Mouse (Mus musculus) mouse trophoblast stem cell (cell line): ENCODE results near the gene Slc12a1.

Experiments used
- in situ Hi-C, 2 experiments: fragments of 300-500 bp; cut with MseI, MboI; formaldehyde crosslinking; loops; 2 replicates in 1 of 2; 3 replicates in 1 of 2; pipeline ENCODE4 v1.15.1; 2025

Slc12a1 gene

DNA sequence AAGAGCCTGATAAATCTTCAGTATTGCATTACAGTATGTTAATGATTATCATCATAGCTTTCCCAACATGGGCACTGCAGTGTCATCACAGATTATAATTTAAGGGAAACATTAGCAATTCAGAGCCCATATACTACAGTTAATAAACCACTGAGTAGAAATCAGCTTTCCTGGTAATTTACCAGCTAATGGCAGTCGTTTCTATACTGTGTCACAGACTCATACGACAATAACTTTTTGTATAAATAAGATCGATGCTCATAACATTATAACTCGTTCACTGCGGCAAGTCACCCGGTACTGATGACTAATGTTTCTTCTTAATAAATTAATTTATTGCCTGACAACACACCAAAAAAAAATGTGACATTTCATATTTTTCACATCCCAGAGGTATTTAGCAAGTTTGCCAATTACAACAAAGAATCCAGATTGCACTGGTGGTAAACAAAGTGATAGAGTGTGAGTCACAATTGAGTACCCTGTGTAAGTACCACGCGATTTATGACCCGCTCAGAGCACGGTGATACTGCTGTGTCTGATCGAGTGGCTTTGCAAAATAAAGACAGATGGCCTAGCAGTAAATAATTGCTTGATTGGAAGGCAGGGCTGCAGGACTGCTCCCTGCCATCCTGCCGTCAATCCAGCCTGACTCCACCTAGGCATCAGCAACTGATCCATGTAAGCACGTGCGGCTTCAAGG, 56.7 kb downstream of the Slc12a1 start:
- in situ Hi-C loops: no loop called here

DNA sequence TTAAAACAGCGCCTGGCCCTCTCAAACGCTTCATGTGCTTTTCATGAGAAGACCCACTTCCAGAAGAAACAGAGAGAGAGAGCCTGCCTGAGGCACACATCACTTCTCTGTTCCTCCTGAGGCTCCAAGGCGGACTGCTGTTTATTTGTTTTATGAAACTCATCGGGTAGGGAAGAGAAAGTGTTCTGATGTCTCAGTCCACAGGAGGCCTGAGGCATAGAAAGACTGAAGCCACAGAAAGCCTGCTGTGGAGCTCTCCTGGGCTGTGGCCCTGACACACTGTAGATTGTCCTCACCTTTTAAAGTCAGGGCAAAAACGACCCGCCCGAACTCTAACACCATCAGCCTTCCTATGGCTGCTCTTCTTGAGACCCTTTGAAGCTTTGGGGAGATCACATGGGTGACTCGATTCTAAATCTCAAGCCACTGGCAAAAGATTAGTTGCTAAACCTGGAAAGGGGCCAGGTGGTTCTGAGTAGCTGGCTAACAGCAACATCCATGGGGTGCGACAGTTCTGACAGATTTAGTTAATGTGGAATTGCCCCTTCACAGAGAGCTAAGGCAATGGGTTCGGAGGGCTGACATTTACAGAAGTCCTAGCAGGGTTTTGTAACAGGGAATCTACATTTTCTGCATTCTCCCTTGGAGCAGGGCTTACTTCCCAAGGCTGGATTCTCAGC, 59.7 kb downstream of the Slc12a1 start:
- in situ Hi-C loops: no loop called here

DNA sequence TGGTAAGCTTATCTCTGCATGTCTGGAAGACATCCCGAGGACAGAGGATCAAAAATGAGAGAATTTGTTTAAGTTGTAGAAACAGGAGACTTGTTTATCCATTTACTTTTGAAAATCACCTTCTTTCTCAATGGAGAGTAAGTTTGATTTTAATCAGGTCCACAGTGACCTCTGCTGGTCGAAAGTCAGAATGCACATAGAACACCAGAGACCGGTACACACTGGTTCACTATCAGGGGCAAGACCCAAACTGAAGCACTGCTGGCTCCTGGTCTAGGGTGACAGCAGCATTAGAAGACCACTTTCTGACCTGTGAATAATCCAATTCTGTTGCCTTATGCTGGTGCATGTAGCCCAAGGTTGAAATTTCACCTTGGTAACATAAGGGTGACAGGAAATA, 62.3 kb downstream of the Slc12a1 start:
- in situ Hi-C loops: no loop called here

DNA sequence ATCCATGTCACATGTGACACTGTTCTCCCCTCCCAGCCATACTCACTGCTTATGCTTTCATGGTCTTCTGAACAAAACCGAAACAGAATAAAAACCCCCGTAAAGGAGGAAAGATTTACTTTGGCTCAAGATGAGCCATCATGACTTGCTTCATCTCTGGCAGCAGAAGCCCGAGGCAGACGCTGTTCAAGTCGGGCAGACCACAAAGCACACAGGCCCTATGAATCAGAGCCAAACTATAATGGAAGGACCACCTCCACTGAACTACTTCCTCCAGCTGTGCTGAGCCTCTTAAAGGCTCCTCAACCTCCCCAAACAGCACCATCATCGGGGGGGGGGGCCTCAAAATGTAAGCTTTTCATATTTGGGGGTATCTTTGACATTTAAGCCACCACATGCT, 65.0 kb downstream of the Slc12a1 start:
- in situ Hi-C loops: no loop called here

DNA sequence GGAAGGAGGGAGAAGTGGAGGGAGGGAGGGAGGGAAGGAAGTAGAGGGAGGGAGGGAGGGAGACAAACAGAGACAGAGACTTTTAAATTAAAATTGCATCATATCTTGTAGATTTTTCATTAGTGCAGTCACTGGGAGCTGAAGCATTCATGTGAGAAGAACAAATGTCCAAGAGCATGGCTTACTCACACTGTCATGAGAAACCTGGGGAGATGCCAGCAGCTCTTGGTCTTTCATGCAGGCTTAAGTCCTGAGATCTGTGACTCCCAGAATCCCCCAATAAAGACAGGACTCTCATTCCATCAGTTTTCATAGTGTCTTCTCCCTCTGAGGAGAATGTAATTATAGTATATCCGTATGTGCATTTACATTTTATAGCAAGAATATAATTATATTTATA, 66.3 kb downstream of the Slc12a1 start:
- in situ Hi-C loops: no loop called here

DNA sequence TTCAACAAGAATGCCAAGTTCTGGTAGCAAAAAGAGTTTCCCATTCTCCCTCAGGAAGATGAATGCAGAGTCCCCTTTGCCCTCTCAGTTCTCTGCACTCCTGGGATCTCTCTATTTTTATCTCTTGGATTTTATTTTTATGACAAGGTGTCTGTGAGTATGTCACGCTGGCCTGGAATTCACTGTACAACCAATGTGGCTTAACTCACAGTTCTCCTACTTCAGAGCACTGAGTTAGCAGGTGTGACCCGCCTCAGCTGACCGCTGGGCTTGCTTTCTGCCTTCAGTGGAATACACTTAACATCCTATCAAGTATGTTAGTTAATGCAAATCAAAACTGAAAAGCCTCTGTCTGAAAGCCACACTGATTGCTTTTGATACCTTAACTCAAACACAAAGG, 67.0 kb downstream of the Slc12a1 start:
- in situ Hi-C loops: no loop called here

DNA sequence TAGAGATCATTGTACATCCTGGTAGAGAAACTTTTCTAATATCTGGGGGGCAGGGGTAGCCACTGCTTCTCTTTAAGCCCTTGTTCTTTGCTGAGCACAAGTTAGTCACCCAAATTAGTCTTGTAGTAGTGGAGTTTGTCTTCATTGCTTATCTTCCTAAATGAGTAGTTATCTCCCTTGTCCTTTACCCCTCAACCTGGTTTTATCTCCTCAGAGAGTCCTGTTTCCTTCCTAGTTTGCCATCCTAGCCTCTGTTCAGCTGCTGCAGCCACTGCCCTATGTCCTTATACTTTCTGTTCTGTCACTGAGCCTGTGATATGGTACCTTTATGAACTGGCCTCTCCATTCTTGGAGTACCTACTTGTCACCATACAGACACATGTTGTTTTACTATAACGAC, 69.4 kb downstream of the Slc12a1 start:
- in situ Hi-C loops: no loop called here

DNA sequence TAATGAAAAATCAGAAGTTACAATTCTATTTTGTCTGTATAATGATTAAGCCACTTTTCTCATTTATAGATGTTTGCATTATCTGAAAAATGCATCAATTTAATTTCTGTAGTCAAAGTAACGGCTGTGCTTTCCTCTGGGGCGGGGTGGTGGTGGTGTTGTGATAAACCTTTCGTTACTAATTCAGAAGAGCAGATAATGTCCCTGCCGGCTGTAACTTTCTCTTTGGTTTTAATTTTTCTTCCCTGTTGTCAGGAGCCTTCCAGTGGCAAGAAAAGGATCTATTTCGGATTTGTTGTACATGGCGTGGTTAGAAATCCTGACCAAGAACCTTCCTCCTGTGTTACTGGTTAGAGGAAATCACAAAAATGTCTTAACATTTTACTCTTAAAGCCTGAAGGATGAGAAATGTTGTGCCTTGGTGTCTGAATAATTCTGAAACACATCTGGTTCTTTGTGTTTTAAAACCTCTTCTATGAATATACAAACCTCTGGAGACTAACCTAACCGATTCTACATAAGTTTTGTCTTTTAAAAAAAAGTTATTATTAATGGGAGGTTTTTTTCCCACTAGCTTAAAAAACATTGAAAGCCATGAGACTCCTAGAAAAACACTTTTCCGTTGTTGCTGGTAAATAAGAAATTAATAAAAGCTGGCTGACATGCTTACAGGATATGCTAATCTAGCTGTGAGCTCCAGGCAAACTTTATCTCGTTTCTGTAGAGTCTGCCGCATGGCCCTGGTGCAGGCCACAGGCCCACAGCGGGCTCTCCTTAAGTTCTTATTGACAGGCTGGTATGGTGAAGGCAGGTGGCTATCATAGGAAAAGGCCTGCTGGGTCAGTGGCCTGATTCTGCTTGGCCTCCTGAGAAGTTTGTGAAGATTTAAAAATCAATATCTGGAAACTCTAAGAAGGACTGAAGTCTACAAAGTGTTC, 76.4 kb downstream of the Slc12a1 start:
- in situ Hi-C loops: no loop called here

DNA sequence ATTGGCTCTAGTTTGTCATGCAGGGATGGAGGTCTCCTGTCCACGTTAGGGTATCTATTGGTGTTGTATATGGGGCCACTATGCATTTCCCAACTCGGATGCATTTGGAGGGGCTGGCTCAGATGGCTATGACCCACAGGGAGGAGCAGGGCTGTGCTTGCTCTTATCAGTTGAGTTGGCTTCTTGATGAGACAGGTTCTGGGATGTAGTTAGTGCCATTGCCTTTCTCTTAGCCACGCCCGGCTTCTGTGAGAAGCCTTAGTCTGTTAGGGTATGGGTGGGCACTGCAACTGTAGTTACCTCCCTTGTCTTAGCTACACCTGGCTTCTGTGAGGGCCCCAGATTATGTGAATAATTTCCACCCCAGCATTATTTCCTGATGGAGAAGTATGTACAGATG, 79.9 kb downstream of the Slc12a1 start:
- in situ Hi-C loops: no loop called here

DNA sequence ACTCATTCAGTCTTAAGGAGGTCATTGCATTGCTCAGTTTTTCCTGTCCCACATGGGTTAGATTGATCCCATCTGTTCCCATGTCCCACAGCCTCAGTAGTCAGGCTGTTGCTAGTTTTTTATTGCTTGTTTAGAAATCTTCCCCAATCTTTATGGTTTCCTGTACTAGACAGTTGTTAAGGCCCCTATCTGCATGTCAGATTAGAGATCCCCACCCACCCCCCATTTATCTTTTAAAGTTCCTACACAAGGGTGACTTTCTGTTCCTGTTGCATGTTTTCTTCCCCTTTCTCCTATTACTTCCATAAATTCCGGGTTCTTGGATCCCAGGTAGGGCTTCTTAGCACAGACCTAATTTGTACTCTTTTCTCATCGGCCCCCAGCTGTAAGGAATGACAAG, 81.2 kb downstream of the Slc12a1 start:
- in situ Hi-C loops: no loop called here

DNA sequence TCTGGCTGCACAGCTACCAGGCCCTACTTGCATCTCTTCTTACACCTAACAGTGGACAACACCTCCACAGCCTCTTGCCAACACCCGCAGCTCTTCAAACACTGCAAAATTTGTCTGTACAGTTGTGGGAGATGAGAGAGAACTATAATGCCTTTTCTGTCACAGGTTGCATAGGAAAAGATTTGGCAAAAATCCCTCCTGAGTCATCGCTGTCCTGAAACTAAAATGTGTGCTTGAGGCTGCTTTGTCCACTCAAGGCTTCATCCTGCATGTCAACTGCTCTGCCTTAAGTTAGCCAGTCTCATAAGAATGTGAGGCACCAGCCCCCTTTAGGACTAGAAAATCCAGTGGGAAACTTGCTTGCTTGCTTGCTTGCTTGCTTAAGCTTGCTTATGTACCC, 81.7 kb downstream of the Slc12a1 start:
- in situ Hi-C loops: no loop called here

DNA sequence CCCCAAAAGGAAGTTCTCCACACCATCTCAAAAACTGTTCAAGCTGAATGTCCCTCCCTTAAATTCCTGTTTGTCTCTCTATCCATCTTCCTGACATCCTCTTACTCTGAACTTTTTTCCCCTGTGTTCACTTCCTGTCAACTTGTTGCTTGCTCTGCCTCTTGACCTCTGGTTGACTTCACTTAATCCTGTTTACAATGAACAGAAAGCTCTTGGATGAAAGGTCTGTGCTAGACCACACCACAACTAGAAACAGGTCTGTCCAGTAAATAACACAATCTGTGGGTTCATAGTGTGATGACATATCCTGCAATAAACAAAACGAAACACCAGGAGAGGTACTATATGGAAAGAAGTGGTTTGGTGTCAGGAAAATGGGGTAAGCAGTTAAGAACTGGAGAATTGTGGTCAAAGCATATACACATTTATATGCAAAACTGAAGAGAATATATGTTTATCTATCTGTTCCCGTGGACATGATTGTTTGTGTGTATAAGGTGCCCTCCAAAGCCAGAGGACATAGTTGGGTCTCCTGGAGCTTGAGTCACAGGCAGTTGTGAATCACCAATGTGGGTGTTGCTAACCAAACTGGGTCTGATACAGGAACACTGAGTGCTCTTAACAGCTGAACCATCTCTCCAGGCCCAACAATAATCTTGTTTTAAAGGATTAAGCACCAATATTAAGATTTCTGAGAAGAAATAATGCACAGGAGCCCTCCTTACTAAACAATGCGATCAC, 93.4 kb downstream of the Slc12a1 start:
- in situ Hi-C loops: no loop called here

DNA sequence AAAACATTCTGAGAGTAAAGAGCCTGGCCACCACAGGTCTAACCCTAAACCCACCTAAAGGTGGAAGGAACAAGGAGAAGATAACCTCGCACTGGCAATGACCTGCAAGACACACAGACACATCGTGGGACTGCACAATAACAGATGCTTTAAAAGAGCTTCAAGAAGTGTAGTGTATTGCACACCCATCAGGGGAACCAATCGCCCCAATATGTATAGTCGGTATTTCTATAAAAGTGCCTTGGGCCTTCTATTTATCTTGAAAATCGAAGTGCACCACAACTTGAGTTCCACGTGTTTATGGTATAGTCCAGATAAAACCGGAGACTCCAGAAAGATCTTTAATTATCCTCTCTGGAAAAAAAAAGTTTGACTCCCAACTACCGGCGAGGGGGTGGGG, 94.4 kb downstream of the Slc12a1 start:
- in situ Hi-C loops: no loop called here

DNA sequence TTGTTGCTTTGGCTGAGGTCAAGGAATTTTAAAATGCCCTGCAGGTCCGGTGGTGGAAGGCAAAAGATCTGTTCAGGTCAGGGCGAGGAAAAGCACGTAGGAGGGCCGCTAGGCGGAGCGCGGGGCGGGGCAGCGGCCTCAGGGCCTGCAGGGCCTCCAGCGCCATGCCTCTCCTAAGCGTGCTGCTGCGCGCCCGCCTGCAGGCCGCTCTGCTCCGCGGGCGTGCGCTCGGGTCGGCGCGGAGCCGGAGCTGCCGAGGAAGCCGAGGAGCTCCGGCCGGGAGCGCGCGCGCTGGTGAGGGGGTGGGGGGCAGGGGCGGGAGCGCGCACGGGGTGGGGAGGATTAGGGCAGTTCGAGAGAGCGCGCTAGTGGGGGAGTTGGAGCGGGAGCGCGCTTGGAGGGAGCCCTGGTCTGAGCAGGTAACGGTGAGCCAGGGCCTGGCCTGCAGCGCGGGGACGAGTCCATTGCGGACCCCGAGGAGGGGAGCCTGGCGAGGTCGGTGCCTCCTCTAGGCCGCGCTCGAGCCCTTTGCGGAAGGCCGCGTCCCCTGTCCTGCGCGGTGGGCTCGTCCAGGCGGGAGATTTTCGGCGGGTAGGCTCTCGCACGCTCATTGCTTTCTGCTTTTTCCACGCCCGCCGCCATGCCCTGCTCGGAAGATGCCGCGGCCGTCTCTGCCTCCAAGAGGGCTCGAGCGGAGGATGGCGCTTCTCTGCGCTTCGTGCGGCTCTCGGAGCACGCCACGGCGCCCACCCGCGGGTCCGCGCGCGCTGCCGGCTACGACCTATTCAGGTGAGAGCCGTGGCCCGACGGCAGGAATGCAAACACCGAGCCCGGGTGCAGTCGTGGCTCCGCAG, 95.0 kb downstream of the Slc12a1 start, which contains the start of gene Dut:
Gene Dut (plus strand): TSS at position 83 of the 854 bp plus-strand sequence.
- in situ Hi-C loops: no loop called here

DNA sequence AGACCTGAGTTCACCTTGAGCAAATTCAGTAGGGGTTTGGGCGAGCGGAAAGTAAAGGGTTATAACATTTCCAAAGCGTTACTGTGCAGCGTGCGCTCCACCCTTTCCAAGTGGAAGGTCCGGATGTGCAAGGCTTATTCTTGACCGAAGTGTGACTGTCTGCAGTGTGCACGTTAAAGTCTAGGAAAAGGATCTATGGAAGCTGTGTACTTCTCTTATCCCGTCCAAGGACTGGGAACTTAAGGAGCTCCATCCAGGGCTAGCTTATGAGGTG, 95.6 kb downstream of the Slc12a1 start:
- in situ Hi-C loops: no loop called here

DNA sequence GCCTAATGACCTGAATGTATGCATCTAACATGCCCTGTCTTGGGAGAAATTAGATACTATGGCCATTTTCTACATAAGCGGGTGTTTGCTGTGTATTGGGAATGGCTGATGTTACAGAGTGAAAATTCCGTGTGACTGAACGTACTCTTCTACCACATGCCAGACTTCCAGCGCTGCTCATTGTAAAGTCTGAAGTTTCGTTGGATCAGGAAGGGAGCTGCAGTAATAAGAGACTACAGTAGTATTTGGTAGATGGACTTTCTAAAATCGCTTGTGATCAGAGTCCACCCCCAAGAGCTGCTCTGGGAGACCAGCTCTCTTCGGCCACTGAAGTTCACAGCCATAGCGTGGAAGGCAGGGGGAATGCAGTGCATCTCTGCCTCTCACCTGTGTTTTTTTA, 96.0 kb downstream of the Slc12a1 start:
- in situ Hi-C loops: no loop called here

DNA sequence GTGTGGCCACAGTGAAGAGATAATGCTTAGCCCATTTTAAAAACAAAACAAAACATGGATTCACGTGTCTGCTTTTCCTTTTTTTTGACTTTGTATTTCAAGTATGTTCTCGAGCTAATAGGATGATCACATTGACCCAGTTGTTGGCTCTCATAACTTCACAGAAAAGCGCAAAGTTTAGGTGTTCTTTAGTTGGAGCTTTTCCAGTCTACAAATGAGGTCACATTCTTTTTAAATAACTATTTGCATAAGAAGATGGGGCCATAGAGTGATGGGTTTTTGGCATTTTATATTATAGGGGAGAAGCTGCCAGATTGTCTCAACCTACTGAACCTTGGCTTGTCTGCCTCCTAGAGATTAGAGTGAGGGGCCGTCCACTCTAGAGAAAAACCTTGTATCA, 97.0 kb downstream of the Slc12a1 start:
- in situ Hi-C loops: no loop called here

DNA sequence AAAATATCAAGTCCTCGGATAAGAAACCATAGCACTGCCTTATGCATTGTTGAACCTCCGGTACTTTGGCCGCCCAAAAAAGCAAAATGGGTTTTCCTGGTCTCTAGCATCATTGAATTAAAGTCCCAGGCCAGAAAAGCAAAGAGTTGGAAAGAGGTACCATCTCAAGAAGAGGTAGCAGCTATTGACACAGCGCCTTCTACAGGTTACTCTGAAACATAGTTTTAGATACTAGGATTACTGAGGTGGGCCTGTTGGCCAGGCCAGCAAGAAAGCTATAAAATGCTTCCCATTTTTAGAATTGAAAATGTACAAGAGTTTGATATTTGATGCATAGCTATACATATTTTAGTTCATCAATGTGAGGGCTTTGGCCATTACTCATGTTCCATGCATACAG, 97.6 kb downstream of the Slc12a1 start:
- in situ Hi-C loops: no loop called here

DNA sequence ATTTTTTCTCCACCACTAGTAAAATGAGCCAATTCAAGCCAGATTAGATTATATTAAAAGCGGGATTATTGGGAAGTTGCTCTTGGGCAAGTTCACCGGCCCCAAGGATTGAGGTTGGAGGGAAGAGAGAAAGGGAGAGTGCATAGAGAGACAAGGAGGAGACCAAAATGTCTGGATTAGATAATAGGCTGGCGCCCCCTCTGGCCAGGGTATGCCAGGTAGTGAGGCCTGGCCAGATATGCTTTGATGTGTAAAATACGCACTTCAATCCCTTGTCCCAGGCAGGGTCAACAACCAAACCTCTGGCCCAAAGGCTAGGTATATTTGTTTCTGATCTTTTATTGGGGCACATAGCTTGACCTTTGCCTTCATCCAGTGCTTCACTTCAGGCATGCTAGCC, 99.5 kb downstream of the Slc12a1 start:
- in situ Hi-C loops: no loop called here

DNA sequence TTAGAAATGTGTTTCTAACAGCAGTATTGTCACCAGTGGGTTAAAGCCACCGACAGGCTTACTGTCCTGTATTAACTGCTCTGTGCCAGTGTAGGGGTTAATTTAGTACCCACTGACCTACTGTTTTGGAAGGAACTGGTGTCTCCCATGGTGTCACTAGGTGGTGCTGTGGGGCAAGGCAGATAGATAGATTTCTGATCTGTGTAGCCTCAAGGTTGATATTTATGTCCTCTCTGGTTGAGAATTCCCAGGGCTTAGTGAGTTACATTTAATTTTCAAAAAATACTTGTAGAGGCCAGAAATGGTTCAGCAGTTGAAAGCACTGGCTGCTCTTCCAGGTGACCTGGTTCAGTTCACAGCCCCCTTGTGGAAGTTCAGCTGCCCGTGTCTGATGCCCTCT, 100.0 kb downstream of the Slc12a1 start:
- in situ Hi-C loops: no loop called here

DNA sequence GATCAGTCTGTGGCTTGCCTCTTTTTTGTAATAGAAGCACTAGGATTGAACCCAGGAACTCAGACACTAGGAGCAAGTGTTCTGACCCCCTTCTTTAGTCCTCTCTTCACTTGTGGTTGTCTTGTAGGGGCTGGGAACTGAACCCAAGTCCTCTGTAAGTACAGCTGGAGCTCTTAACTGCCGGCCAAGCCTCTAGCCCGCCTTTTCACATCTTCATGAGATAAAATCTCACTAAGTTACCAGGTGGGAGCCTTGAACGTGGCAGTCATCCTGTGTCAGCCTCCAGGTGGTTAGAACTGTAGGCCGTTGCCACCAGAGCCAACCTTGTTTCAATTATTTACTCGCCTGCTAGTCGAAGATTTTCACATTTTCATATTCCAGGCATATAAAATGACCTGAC, 101.4 kb downstream of the Slc12a1 start:
- in situ Hi-C loops: no loop called here
